Mouse (Mus musculus): ENCODE results near the gene Rhbdd3. TPM values are rescaled to one million over a fixed set of nuclear protein-coding genes. Genes with fewer than 3 reads are reported as not detected.

Gene Rhbdd3
- polyA plus RNA-seq, 1 experiment from 2014 or later = 33.6 TPM

DNA sequence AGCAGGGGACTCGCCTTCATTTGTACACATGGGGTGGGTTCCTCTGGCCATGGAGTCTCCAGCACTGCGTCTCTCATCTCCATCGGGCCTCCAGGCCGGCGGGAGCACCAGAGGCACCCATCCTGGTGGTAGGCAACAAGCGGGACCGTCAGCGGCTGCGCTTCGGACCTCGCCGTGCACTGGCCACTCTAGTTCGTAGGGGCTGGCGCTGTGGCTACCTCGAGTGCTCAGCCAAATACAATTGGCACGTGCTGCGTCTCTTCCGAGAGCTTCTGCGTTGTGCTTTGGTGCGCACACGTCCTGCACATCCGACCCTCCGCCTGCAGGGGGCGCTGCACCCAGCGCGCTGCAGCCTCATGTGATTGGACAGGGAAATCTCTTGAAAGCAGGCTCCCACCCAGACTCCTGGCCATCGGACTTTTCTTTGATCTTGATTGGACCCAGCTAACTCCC lies 39.0 kb upstream of the Rhbdd3 start:
- Histone ChIP-seq H3K4me1 (peaks cover 95% of the 10 kb centered on the region), H3K36me3 (peaks cover 5% of the 10 kb centered on the region; the same call in 1 of the 2 replicates), H3K27me3 (ENCODE audit: low read depth, poor library complexity, severe bottlenecking) (peaks cover 100% of the 10 kb centered on the region), H3K27ac (replicated peaks) (no peak overlapping the region), H3K4me3 (peak overlapping the region; percentile 14; the same call in 1 of the 2 replicates), H3K9me3 (replicated peaks) (no peaks in the 10 kb centered on the region)
- DNase-seq (ENCODE audit: low spot score) = peak; percentile 61
- 10% methylated on average over 27 of the region's 27 CpGs for WGBS

DNA sequence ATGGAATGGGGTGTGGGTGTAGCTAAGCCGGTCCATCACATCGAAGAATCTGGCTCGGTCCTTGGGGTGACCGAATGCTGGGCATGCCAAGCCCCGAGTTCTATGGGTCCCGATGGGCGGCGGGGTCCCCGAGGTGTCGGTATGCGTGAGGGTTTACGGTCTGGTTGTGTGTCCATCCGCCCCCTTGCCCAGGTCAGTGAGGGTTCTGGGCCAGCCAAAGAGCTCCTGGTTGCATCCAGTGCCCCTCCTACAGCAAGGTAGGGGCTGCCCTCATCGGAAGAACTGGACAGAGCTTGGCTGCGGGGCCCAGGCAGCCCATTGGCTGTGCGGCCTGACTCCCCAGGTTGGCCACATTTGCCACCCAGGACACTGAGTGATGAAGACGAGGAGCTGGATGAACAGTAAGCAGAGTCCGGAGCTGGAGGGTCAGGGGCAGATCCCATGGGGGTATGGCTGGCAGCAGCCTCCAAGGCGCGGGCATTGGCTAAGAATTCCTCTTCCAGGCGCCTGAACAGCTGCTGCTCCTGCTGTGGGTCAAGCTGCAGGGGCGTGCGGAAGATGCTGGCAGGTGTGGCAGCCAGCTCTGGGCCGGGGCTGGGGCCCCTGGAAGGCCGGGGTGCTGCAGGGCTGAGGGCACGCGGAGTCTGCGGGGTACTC lies 37.8 kb upstream of the Rhbdd3 start:
- peaks cover 92% of the 10 kb centered on the region for H3K27me3 ChIP-seq (ENCODE audit: low read depth, poor library complexity, severe bottlenecking)
- peak overlapping the region; percentile 74; the same call in 1 of the 2 replicates for H3K27ac ChIP-seq (replicated peaks)
- 45% methylated on average over 28 of the region's 28 CpGs for WGBS
- peaks cover 5% of the 10 kb centered on the region; the same call in 1 of the 2 replicates for H3K36me3 ChIP-seq
- DNase-seq (ENCODE audit: low spot score) = peak; percentile 53
- no peaks in the 10 kb centered on the region for H3K9me3 ChIP-seq (replicated peaks)
- peaks cover 93% of the 10 kb centered on the region for H3K4me1 ChIP-seq
- H3K4me3 ChIP-seq = peak overlapping the region; percentile 54

DNA sequence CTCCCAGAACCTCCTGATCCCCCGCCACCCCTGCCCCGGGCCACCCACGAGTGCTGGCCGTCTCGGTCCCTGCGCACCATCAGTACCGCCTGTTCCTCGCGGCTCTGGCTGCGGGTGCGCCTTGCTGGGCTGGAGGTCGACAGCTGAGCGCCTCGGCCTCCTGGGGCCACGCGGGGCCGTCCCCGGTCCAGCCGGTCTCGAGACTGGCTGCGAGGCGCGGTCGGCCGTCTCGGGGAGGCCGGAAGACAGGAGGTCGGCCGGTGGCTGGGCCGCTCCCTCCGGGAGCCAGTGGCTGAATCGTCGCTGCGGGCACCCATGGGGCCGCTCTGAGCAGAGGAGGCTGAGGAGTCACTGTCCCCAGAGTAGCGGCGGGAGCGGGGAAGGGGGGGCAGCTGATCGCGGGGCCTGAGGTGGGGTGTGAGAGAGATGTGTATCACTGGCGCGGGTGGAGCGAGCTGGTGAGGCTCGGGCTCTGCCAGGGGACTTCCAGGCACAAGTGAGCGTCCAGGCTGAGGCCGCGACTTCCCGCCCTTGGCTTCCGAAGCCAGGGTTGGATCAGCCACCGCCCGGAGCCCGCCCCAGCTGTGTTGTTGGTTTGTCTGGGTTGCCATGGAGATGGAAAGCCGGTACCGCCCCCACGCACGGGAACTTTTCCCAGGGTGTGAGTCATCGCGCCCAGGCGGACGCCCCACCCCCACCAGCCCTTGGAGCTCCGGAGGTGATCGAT lies 37.1 kb upstream of the Rhbdd3 start:
- Histone ChIP-seq H3K36me3 (peaks cover 5% of the 10 kb centered on the region; the same call in 1 of the 2 replicates), H3K4me1 (peaks cover 86% of the 10 kb centered on the region), H3K4me3 (peak overlapping the region; percentile 54), H3K27me3 (ENCODE audit: low read depth, poor library complexity, severe bottlenecking) (peaks cover 85% of the 10 kb centered on the region), H3K27ac (replicated peaks) (peak overlapping the region; percentile 74), H3K9me3 (replicated peaks) (no peaks in the 10 kb centered on the region)
- DNase-seq (ENCODE audit: low spot score) = peak; percentile 86
- WGBS = under 1% methylated on average over 61 of the region's 62 CpGs

DNA sequence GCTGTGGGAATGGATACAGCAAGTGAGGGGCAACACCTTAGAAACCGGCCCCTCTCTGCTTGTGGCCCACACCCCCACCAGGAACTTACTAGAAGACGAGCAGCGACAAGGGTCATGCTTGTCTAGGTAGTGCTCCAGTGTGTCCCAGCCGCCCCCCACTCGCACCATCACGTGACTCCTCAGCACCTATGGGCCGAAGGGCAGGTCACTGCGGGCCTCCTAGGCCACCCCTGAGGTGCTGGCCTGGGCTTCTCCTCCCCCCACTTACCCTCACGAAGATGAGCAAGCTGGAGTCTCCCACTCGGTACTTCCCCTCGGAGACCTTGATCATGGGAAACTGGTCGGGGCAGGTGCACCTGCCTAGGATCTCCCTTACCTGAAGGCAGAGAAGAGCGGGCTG lies 36.4 kb upstream of the Rhbdd3 start:
- Histone ChIP-seq H3K36me3 (peaks cover 5% of the 10 kb centered on the region; the same call in 1 of the 2 replicates), H3K27ac (replicated peaks) (peak overlapping the region; percentile 74), H3K4me1 (peaks cover 78% of the 10 kb centered on the region), H3K4me3 (peak overlapping the region; percentile 54), H3K9me3 (replicated peaks) (no peaks in the 10 kb centered on the region), H3K27me3 (ENCODE audit: low read depth, poor library complexity, severe bottlenecking) (peaks cover 78% of the 10 kb centered on the region)
- DNase-seq (ENCODE audit: low spot score) = no peak
- 10% methylated on average over 13 of the region's 13 CpGs for WGBS

DNA sequence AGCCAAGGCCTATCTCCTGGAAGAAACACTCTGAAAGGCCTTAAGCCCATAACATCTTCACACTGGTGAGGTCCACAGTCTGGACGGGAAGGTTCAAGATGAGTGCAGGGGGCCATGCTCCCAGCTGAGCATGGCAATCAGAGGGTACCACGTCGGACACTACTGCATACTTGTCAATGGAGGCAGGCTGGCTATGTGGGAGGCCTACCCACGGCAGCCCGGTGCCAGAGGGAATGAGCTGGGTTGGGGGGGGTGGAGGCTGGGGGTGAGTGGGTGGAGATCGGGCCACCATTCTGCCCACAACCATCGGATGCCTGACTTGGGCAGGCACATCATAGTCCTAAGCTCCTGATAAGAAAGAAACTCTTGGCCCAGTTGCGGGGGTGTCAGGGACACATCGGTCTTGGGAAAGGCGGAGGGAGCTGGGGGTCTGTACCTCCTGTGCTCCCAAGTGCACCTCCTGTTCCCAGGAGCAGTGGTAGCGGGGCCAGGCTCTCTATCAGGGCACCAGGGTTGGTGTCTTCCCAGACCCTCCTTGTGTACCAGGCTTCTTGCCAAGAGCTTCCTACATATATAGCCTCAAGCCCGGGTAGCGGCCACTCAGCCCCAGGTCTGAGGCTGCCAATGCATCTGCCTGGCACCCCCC lies 35.7 kb upstream of the Rhbdd3 start:
- H3K4me1 ChIP-seq = peaks cover 72% of the 10 kb centered on the region
- 0 out of 2 replicates have a peak overlapping the region, but pooled peaks have one; percentile 54 for H3K4me3 ChIP-seq
- H3K9me3 ChIP-seq (replicated peaks) = no peaks in the 10 kb centered on the region
- H3K27me3 ChIP-seq (ENCODE audit: low read depth, poor library complexity, severe bottlenecking) = peaks cover 71% of the 10 kb centered on the region
- H3K36me3 ChIP-seq = peaks cover 9% of the 10 kb centered on the region
- 60% methylated on average over 13 of the region's 13 CpGs for WGBS
- no peak overlapping the region for H3K27ac ChIP-seq (replicated peaks)
- no peak for DNase-seq (ENCODE audit: low spot score)

DNA sequence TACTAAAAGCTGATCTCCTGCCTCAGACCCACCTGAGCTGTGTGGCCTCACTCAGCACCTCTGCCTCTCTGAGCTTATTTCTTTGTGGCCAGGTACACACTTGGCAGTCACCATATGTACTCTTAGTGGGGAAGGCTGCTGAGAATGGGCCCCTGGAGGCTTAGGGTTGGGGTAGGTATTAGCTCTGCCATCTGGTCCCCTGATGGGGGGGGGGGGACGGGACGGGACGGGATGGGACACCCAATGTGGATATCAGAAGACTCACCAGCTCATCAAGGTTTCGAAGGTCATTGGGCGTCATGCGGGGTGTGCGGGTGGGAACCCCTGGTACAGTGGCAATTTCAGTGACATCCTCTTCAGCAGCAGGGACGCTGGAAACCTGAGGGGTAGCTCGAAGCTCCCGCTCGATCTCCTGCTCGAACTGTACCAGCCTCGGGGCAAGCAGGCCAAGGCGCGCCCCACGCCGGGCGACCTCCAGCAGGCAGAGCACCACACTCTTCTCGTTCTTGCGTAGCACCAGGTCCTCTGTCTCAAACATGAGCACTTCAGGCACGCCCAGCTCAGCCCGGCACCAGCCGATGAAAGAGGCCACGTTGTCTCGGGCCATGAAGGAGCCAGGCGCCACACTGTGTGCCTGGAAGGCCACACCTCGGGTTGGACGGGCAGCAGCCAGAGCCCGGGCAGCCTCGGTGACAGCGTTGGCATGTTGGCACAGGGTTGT lies 35.0 kb upstream of the Rhbdd3 start:
- H3K9me3 ChIP-seq (replicated peaks) = no peaks in the 10 kb centered on the region
- peaks cover 65% of the 10 kb centered on the region for H3K4me1 ChIP-seq
- H3K4me3 ChIP-seq = peak overlapping the region; percentile 83
- no peak for DNase-seq (ENCODE audit: low spot score)
- H3K27me3 ChIP-seq (ENCODE audit: low read depth, poor library complexity, severe bottlenecking) = peaks cover 64% of the 10 kb centered on the region
- peak overlapping the region; percentile 46; the same call in 1 of the 2 replicates for H3K27ac ChIP-seq (replicated peaks)
- WGBS = 56% methylated on average over 31 of the region's 31 CpGs
- peaks cover 17% of the 10 kb centered on the region for H3K36me3 ChIP-seq

DNA sequence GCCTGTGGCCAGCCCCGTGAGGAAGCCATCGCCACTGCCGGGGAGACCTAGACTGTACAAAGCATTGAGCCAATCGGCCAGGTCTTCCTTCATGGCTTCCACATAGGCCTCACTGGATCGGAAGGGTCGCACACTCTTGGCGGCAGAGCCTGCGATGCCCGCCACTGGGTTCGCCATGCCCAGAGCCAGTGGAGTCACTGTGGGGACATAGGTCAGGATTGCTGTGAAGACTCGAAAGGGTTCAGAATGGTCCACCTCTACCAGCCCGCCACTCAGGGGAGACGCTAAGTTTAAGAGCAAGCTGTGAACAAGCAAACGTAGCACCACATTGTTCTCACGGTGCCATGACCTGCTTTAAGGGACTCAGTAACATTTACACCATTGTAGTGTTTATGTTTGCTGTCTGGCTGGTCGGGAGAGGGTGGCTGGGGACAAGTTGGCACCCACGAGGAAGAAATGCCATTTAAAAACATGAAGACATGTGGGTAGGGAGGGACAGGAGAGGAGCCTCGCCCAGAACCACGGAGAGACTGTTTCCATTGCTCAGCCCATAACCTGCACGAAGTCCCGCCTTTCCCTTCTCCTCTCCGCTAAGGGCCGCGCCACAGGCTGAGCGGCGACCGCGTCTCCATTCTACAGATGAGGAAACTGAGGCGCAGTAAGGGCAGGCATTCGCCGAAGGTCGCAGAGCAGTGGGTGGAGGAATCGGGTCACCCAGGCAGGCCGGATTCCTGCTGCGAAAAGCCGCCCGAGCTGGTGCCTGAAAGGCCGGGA lies 34.3 kb upstream of the Rhbdd3 start:
- Histone ChIP-seq H3K9me3 (replicated peaks) (no peaks in the 10 kb centered on the region), H3K27me3 (ENCODE audit: low read depth, poor library complexity, severe bottlenecking) (peaks cover 56% of the 10 kb centered on the region), H3K36me3 (peaks cover 24% of the 10 kb centered on the region), H3K27ac (replicated peaks) (peak overlapping the region; percentile 84), H3K4me3 (peak overlapping the region; percentile 83), H3K4me1 (peaks cover 58% of the 10 kb centered on the region)
- 17% methylated on average over 38 of the region's 38 CpGs for WGBS
- peak; percentile 42 for DNase-seq (ENCODE audit: low spot score)

DNA sequence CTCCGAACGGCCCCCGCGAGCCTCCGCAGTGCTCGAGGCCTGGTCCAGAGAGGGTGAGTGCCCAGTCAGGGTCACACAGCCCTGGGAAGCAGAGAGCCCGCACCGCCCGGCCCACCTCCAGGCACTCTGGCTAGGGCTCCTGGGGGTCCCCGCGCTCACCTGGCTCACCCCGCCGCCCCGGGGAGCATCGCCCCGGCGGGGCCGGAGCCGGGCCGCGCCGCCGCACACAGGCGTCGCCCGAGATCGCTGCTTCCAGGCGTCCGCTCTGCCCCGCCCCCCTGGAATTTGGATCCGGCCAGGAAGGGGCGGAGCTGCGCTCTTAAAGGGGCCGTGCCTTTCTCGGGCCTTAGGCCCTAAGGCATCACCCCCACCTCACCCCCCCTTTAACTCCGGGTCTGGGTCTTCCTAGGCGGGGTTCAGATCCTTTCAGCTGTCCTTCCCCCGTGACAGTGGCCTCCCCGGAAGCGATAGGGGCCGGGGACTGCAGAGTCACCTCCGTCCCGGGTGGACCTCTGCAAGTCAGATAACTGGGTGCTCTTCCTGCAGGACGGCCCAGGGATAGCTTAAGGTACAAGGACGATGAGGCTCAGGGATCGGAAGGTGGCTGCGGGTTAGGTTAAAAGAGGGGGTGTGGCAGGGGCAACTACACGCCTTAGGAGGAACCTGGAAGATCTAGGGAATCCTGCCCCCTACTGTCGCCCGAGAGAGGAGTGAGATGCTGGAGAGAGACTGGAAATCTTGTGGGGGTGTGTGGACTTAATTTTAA lies 33.5 kb upstream of the Rhbdd3 start, which contains the start of gene Gas2l1:
Gas2l1 (minus strand) TSS at position 272 of the 766 bp plus-strand sequence.
- under 1% methylated on average over 50 of the region's 50 CpGs for WGBS
- peaks cover 53% of the 10 kb centered on the region for H3K4me1 ChIP-seq
- peak; percentile 90 for DNase-seq (ENCODE audit: low spot score)
- H3K9me3 ChIP-seq (replicated peaks) = no peaks in the 10 kb centered on the region
- peak within 1 kb of the TSS; percentile 83 for H3K4me3 ChIP-seq
- peak within 1 kb of the TSS; percentile 84 for H3K27ac ChIP-seq (replicated peaks)
- peaks cover 31% of the 10 kb centered on the region for H3K36me3 ChIP-seq
- peaks cover 49% of the 10 kb centered on the region for H3K27me3 ChIP-seq (ENCODE audit: low read depth, poor library complexity, severe bottlenecking)

DNA sequence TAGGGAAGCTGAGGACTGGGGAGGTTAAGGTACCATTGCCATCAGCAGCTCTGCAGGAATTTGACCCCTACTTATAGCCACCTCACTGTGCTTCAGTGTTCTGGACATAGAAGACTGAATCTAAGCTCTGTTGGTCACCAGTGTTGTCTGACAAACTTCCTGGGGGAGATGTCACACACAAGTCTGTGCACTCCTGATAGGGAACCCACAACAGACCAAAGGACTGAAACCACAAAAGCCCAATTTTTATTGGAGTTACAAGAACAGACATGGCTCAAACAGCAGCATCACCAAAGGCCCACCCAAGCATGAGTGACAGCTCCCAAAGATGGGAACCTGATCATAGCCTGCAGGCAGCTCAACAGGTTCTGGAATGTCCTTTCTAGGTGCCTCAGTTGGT lies 31.7 kb upstream of the Rhbdd3 start:
- no peak for DNase-seq (ENCODE audit: low spot score)
- Histone ChIP-seq H3K27me3 (ENCODE audit: low read depth, poor library complexity, severe bottlenecking) (peaks cover 30% of the 10 kb centered on the region), H3K27ac (replicated peaks) (no peak overlapping the region), H3K4me3 (no peak overlapping the region), H3K9me3 (replicated peaks) (no peaks in the 10 kb centered on the region), H3K36me3 (peaks cover 44% of the 10 kb centered on the region), H3K4me1 (peaks cover 37% of the 10 kb centered on the region)

DNA sequence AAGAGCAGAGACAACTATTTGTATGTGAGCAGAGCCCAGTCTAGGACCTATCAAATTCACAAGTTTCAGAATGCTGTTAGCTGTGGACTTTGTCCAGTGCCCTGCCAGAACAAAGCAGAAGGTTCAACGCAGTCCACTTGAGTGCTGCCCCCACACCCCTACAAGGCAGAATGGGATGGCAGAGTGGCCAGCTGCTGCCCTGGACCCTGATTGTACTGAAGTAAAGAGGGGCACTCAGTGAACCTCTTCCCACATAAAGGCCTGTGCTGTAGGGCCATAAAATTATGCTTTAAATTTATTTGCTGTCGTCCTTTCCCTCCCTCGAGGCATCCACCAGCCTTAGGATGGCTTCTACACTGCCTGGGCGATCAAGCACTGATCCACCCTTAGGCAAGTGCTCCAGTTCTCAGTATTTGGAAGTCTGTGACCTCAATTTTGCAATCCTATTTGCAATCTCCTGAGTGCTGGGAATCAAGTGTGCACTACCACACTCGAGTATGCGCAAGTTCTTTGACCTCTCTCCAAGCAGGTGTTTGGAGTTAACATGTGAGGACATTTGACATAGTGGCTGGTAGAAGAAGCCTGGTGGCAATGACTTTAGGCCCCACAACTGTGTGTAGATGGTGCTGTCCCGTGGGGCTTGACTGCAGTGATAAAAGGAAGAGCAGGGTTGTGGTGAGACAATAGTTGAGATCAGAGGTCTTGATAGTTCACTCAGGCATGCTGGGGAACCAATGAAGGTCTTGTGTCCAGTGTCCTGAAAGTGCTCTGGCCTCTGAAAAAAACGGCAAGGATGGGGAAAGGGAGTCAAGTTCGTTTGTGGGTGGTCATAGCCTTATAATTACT lies 30.4 kb upstream of the Rhbdd3 start:
- H3K9me3 ChIP-seq (replicated peaks) = no peaks in the 10 kb centered on the region
- WGBS = 86% methylated on average over 9 of the region's 9 CpGs
- peaks cover 24% of the 10 kb centered on the region for H3K4me1 ChIP-seq
- no peak overlapping the region for H3K4me3 ChIP-seq
- no peak for DNase-seq (ENCODE audit: low spot score)
- no peak overlapping the region for H3K27ac ChIP-seq (replicated peaks)
- H3K27me3 ChIP-seq (ENCODE audit: low read depth, poor library complexity, severe bottlenecking) = peaks cover 18% of the 10 kb centered on the region
- H3K36me3 ChIP-seq = peaks cover 57% of the 10 kb centered on the region
